Mouse (Mus musculus) heart, postnatal 0 days (tissue): ENCODE results near the gene Mpnd.

Source experiments
- CTCF ChIP-seq: IDR thresholded peaks from 2 replicates; pipeline ENCODE4 v1.5.1; 2016; ENCODE audit warnings: antibody characterized with exemption, control low read depth, low read depth
- EP300 ChIP-seq: IDR thresholded peaks from 2 replicates; pipeline ENCODE4 v1.6.1; 2016; ENCODE audit warnings: antibody characterized with exemption, low read depth

DNA sequence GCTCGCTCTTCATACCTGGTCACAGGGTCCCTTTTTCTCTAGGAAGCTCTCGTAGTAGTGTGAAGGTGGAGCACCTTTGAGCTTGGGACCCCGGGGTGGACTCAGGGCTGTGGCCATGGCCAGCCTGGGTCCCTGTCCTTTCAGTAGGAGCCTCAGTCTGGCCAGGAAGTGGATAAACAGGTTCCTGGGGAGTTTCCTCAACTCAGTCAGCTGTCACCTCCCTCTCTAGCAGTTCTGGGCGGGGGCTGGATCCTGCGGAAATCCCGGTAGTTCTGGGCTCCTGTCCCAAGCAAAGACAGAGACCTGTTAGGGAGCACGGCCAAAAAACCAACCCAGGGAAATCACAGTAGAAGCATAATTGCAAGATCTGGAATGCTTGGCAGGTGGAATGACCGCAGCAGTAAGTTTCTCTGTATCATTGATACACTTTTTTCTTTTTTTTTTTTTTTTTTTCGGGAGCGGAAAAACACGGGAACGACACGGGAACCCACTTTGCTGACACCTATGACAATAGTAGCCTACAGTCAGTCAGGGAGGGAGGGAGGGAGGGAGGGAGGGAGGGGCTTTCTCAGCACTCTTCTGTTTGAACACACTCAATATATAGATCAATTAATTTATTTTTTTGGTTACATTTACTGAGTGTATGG lies at the start of gene Mpnd, which contains the start of gene Stap2:
- TF ChIP-seq CTCF (no peak), EP300 (0 out of 2 replicates have a peak, but pooled peaks have one; percentile 34)
